Mouse (Mus musculus) MEL (cell line): Measurements from ENCODE around the gene Fam53b.

Source experiments
- CTCF ChIP-seq, 3 experiments: IDR thresholded peaks in 2 of 3; conservative IDR thresholded peaks in 1 of 3; 2 replicates each; pipeline ENCODE4 v1.5.1; 2011 to 2012; ENCODE audit warnings: low read length in 3 of 3, low read depth in 2 of 3, mild to moderate bottlenecking in 2 of 3, improper control_type of control experiment in 1 of 3, inconsistent platforms in 1 of 3, mixed read lengths in 1 of 3, moderate library complexity in 1 of 3; ENCODE audit not compliant: control insufficient read depth in 1 of 3, insufficient read depth in 1 of 3, poor library complexity in 1 of 3, severe bottlenecking in 1 of 3
- JUND ChIP-seq: IDR thresholded peaks from 2 replicates; pipeline ENCODE4 v1.6.1; 2011; ENCODE audit warnings: low read depth, mild to moderate bottlenecking, improper control_type of control experiment, low read length
- POLR2A ChIP-seq, 2 experiments: IDR thresholded peaks; 2 replicates each; pipeline ENCODE4 v1.6.1; 2011 to 2012; ENCODE audit warnings: low read length in 2 of 2, mild to moderate bottlenecking in 2 of 2, control low read depth in 1 of 2, improper control_type of control experiment in 1 of 2, low read depth in 1 of 2, moderate library complexity in 1 of 2; ENCODE audit not compliant: control insufficient read depth in 1 of 2, insufficient read depth in 1 of 2, poor library complexity in 1 of 2
- UBTF ChIP-seq: IDR thresholded peaks from 2 replicates; pipeline ENCODE4 v1.6.1; 2012; ENCODE audit warnings: low read depth, mild to moderate bottlenecking, inconsistent platforms, low read length, improper control_type of control experiment, moderate library complexity, borderline replicate concordance; ENCODE audit not compliant: insufficient read depth

DNA sequence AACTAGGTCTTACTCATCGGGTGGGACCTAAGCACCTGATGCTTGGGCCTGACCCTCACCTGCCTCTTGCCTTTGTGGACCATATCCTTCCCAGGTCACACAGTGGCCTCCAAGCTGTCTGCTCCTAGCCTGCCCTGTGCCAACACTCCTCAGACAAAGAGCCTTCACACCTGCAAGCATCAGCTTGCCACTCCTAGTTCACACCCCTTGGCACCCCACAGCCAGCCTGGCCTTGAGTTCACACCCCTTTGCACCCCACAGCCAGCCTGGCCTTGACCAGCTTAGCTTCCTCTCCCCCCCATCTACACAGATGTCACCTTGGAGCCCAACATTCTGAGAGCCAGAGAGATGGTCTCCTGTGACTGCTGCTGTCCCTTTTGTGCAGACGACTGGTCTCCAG lies 10.3 kb downstream of the Fam53b start:
- TF ChIP-seq UBTF, result no peak
- no peak for TF ChIP-seq JUND
- no peak for TF ChIP-seq POLR2A (IDR thresholded peaks at IDR 0.05; ENCODE audit: control insufficient read depth in 1 of 2, insufficient read depth in 1 of 2, low read depth in 1 of 2, low read length in 2 of 2, poor library complexity in 1 of 2)
- no peak for TF ChIP-seq CTCF (IDR thresholded peaks at IDR 0.05 in 2 of 3, conservative IDR thresholded peaks at IDR 0.05 in 1 of 3; ENCODE audit: control insufficient read depth in 1 of 3, insufficient read depth in 1 of 3, low read depth in 2 of 3, low read length in 3 of 3, poor library complexity in 1 of 3, severe bottlenecking in 1 of 3)
